Mouse (Mus musculus): ENCODE measurements around the gene Pigq.

The Pigq gene

GRCm38 (mm10) chr17:25881691-25882090 lies 63.0 kb downstream of the Pigq start:
- no peak for DNase-seq (ENCODE audit: low spot score)

GRCm38 (mm10) chr17:25880913-25881641 lies 63.7 kb downstream of the Pigq start:
- DNase-seq (ENCODE audit: low spot score), result no peak

GRCm38 (mm10) chr17:25880196-25880910 lies 64.4 kb downstream of the Pigq start, which contains the start of gene Wfikkn1:
Wfikkn1 (minus strand) TSS chr17:25880858.
- no peak for DNase-seq (ENCODE audit: low spot score)

- no peak for DNase-seq (ENCODE audit: low spot score)
Observed at GRCm38 (mm10) chr17:25879750-25880149, 65.0 kb downstream of the Pigq start.

GRCm38 (mm10) chr17:25879261-25879660 lies 65.5 kb downstream of the Pigq start:
- DNase-seq (ENCODE audit: low spot score), result no peak

GRCm38 (mm10) chr17:25878611-25879180 lies 66.0 kb downstream of the Pigq start:
- no peak for DNase-seq (ENCODE audit: low spot score)

- no peak for DNase-seq (ENCODE audit: low spot score)
Observed at GRCm38 (mm10) chr17:25877741-25878610, 66.8 kb downstream of the Pigq start.

GRCm38 (mm10) chr17:25877025-25877424 lies 67.7 kb downstream of the Pigq start:
- DNase-seq (ENCODE audit: low spot score), result no peak
